Mouse (Mus musculus): Measurements from ENCODE around the gene Gm20388. TPM values are rescaled to one million over a fixed set of nuclear protein-coding genes. Genes with fewer than 3 reads are reported as not detected.

Gm20388 gene
- total RNA-seq, 1 experiment from 2014 or later, result 18.4 TPM

GRCm38 (mm10) chr8:120830661-120831060 is 920.0 kb downstream of the Gm20388 start:
- no peak for ATAC-seq (replicated peaks in 1 of 2; ENCODE audit: insufficient read depth in 1 of 2, low FRiP score in 2 of 2, low TSS enrichment in 1 of 2, low read depth in 1 of 2, poor library complexity in 2 of 2, severe bottlenecking in 2 of 2)

GRCm38 (mm10) chr8:120832022-120832421 is 921.4 kb downstream of the Gm20388 start:
- ATAC-seq (replicated peaks in 1 of 2; ENCODE audit: insufficient read depth in 1 of 2, low FRiP score in 2 of 2, low TSS enrichment in 1 of 2, low read depth in 1 of 2, poor library complexity in 2 of 2, severe bottlenecking in 2 of 2), result no peak

GRCm38 (mm10) chr8:120833196-120833595 is 922.6 kb downstream of the Gm20388 start:
- ATAC-seq (replicated peaks in 1 of 2; ENCODE audit: insufficient read depth in 1 of 2, low FRiP score in 2 of 2, low TSS enrichment in 1 of 2, low read depth in 1 of 2, poor library complexity in 2 of 2, severe bottlenecking in 2 of 2), result no peak

DNA sequence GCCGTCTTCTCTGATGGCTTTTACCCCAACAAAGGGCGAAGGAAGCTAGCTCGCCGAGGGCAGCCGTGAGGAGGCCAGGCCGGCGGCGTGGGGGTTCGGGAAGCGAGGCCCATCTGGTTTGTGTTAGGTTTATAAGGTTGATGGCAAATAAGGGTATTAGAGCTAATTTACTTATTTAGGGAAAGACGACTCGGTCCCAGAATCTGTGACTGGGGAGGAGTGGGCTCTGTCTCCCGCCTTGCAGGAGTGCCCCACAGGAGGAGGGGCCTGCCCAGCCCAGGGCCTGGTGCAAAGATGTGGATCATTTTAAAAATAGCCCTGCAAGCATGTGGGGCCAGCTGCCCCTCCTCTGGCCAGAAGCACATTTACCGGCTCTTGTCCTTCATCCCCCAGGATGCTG is 928.4 kb downstream of the Gm20388 start:
- no peak for ATAC-seq (replicated peaks in 1 of 2; ENCODE audit: insufficient read depth in 1 of 2, low FRiP score in 2 of 2, low TSS enrichment in 1 of 2, low read depth in 1 of 2, poor library complexity in 2 of 2, severe bottlenecking in 2 of 2)

- ATAC-seq (replicated peaks in 1 of 2; ENCODE audit: insufficient read depth in 1 of 2, low FRiP score in 2 of 2, low TSS enrichment in 1 of 2, low read depth in 1 of 2, poor library complexity in 2 of 2, severe bottlenecking in 2 of 2), result no peak
These were observed 932.4 kb downstream of the Gm20388 start for GRCm38 (mm10) chr8:120843084-120843483.

- ATAC-seq (replicated peaks in 1 of 2; ENCODE audit: insufficient read depth in 1 of 2, low FRiP score in 2 of 2, low TSS enrichment in 1 of 2, low read depth in 1 of 2, poor library complexity in 2 of 2, severe bottlenecking in 2 of 2), result no peak
These were observed 935.4 kb downstream of the Gm20388 start for GRCm38 (mm10) chr8:120846018-120846417.

- no peak for ATAC-seq (replicated peaks in 1 of 2; ENCODE audit: insufficient read depth in 1 of 2, low FRiP score in 2 of 2, low TSS enrichment in 1 of 2, low read depth in 1 of 2, poor library complexity in 2 of 2, severe bottlenecking in 2 of 2)
These were observed 936.6 kb downstream of the Gm20388 start for GRCm38 (mm10) chr8:120847279-120847678.

GRCm38 (mm10) chr8:120847735-120848134 is 937.1 kb downstream of the Gm20388 start:
- no peak for ATAC-seq (replicated peaks in 1 of 2; ENCODE audit: insufficient read depth in 1 of 2, low FRiP score in 2 of 2, low TSS enrichment in 1 of 2, low read depth in 1 of 2, poor library complexity in 2 of 2, severe bottlenecking in 2 of 2)

GRCm38 (mm10) chr8:120848434-120848833 is 937.8 kb downstream of the Gm20388 start:
- ATAC-seq (replicated peaks in 1 of 2; ENCODE audit: insufficient read depth in 1 of 2, low FRiP score in 2 of 2, low TSS enrichment in 1 of 2, low read depth in 1 of 2, poor library complexity in 2 of 2, severe bottlenecking in 2 of 2), result no peak

- ATAC-seq (replicated peaks in 1 of 2; ENCODE audit: insufficient read depth in 1 of 2, low FRiP score in 2 of 2, low TSS enrichment in 1 of 2, low read depth in 1 of 2, poor library complexity in 2 of 2, severe bottlenecking in 2 of 2), result no peak
These were observed 940.8 kb downstream of the Gm20388 start for GRCm38 (mm10) chr8:120851411-120851810.

DNA sequence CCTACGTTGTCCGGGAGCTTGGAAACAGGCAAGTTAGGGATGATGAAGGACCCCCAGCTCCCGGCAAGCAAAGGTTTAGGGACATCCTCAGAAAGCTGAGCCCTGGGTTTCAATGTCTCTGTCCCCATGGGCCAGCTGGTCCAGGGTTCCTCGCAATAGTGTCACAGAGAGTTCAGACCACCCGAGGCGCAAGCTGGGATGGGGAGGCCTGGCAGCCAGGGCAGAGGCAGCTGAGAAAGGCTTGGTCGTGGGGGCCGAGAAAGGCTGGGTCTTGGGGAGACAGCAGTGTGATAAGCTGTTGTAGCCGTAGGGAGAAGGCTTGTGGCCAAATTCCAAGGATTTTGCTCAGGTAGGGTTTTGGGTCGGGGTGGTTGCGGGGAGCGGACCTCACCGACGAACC is 949.2 kb downstream of the Gm20388 start:
- ATAC-seq (replicated peaks in 1 of 2; ENCODE audit: insufficient read depth in 1 of 2, low FRiP score in 2 of 2, low TSS enrichment in 1 of 2, low read depth in 1 of 2, poor library complexity in 2 of 2, severe bottlenecking in 2 of 2), result no peak

DNA sequence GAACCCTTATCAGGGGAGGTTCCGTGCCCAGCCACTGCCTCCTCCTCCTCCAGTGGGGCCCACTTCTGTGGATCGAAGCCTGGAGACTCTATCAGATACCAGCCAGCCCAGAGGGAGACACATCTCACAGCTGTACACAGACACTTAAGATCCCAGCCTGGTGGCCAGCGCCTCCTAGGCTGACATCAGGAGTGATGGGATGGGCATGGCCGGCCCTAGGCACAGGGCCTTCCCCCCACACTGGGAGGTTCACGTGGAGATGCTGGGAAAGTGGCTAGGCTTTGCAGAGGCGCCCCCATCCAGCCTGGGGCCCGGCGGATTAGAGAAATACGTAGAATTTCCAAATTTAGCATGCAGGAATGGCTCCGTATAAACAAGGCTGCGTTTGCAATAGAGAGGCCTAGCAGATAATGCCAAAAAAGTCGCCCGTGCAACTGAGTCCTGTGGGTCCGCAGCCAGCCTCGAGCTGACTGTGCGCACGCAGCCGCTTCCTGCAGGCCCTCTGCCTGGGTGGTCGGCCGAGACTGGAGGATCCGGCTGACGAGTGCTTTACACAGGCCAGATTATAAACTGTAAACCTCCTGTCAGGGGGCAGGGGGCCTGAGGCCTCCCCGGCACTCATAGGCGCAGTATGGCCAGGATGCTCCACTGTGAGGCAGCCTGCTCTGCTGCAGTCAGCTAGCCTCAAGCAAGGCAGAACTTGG is 949.9 kb downstream of the Gm20388 start:
- no peak for ATAC-seq (replicated peaks in 1 of 2; ENCODE audit: insufficient read depth in 1 of 2, low FRiP score in 2 of 2, low TSS enrichment in 1 of 2, low read depth in 1 of 2, poor library complexity in 2 of 2, severe bottlenecking in 2 of 2)

GRCm38 (mm10) chr8:120863683-120864082 is 953.0 kb downstream of the Gm20388 start:
- no peak for ATAC-seq (replicated peaks in 1 of 2; ENCODE audit: insufficient read depth in 1 of 2, low FRiP score in 2 of 2, low TSS enrichment in 1 of 2, low read depth in 1 of 2, poor library complexity in 2 of 2, severe bottlenecking in 2 of 2)

DNA sequence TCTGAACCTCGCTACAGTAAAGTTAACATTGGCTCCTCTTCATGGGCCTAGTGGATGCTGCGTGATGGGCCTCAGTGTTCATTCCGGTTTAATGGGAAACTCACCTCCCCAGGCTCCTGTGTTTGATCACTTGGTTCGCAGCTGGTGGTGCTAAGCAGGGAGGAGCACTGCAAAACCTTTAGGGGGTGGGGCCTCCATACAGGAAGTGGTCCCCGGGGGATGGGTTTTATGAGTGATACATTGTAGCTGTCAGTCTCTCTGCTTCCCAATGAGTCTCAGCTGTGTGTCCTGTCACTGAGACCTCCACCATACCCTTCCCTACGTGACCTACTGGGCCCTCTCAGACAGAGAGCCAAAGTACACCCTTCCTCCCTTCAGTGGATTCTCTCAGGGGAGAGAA is 956.7 kb downstream of the Gm20388 start:
- no peak for ATAC-seq (replicated peaks in 1 of 2; ENCODE audit: insufficient read depth in 1 of 2, low FRiP score in 2 of 2, low TSS enrichment in 1 of 2, low read depth in 1 of 2, poor library complexity in 2 of 2, severe bottlenecking in 2 of 2)

DNA sequence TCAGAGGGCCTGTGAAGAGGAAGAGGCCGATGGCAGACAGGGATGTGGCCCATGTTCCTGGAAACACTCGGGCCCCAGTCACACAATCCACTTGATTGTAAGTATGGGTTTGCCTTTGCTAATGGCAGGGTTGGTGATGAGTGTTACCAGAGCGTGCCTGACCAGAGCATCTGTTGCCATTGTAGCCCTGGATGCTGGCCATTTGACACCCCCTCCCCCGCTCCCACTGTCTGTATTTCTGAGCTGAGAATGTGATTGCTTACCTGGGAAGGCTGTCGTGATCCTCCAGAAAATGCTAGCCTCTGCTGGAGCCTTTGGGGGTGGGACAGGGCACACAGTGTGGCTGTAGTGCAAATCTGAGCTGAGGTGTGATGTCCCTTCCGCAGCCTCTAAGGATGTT is 962.0 kb downstream of the Gm20388 start:
- ATAC-seq (replicated peaks in 1 of 2; ENCODE audit: insufficient read depth in 1 of 2, low FRiP score in 2 of 2, low TSS enrichment in 1 of 2, low read depth in 1 of 2, poor library complexity in 2 of 2, severe bottlenecking in 2 of 2), result no peak

DNA sequence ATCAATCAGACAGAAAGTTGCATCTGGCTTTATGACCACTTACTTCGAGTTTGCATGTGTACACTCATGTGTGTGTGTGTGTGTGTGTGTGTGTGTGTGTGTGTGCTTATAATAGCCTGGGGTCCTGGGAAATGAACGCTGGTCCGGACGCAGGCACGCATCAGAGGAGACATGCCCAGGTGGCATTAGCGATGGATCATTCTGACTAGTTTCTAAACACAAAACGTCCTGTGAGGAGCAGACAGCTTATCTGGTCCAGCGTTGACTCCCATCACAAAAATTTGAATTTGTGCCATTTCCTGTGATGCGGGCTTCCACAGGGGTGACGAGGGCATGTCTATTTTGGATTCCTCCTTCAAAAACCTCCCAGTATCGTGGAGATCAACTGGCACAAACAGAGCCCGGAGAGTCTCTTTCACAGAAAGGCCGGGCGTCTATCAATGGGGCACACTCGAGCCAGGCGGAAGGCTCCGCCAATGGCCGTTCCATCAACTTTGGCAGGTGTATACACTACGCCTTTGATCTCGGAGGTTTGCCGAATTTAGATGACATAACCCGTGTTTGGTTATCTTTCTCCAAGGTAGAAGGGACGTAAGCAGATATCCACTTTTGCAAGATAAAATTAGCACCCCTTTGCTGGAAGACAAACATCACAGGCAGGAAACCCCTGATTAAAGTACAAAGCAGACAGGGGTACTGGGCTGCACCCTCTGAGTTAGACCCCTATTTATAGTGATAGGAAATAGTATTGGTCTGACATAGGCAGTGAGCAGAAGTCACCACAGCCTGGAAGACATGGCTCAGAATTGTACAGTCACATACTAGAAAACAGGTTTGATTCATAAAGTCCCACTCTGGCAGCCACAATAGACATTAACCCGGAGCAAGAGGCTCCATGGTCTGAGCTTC is 965.6 kb downstream of the Gm20388 start:
- no peak for ATAC-seq (replicated peaks in 1 of 2; ENCODE audit: insufficient read depth in 1 of 2, low FRiP score in 2 of 2, low TSS enrichment in 1 of 2, low read depth in 1 of 2, poor library complexity in 2 of 2, severe bottlenecking in 2 of 2)

DNA sequence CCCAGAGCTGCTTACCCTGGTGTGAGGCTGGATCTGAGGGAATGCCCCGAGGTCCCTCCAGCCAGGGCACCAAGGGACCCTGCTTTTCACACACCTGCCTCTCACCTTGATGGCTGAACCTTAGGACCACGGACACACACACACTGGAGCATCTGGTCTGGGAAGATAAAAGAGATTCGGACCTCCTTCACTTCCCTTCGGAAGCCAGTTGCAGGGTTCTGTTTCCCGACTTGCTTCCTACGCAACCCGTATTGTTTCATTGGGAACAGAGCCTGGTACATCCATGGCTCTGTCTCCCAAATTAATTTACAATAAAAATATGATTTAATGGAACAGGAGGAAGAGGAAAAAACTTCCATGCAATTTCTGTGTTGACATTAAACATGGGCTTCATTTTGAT is 966.4 kb downstream of the Gm20388 start:
- no peak for ATAC-seq (replicated peaks in 1 of 2; ENCODE audit: insufficient read depth in 1 of 2, low FRiP score in 2 of 2, low TSS enrichment in 1 of 2, low read depth in 1 of 2, poor library complexity in 2 of 2, severe bottlenecking in 2 of 2)

DNA sequence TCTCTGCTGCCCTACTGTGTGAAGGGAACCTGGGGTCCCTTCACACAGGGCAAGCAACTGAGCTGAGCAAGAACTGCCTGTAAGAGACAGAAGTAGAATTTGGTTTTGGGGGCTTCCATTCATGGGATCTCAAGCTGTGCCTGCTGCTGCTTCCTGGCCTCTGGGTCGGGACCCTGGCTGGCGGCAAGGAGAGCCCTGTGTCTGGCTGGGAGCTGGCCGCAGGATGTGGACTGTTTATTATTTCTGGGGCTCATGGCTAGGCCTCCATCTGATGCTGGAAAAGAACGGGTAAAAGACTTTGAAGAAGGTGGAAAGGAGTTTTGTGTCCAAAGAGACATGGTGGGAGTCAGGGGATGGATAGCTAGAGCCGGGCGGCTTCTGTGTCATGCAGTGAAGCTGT is 969.3 kb downstream of the Gm20388 start:
- no peak for ATAC-seq (replicated peaks in 1 of 2; ENCODE audit: insufficient read depth in 1 of 2, low FRiP score in 2 of 2, low TSS enrichment in 1 of 2, low read depth in 1 of 2, poor library complexity in 2 of 2, severe bottlenecking in 2 of 2)
